Mouse (Mus musculus) embryonic fibroblast, embryonic 13.5 days (primary cell): Measurements from ENCODE around the gene Pctp. TPM values are rescaled to one million over a fixed set of nuclear protein-coding genes. Genes with fewer than 3 reads are reported as not detected.

Source experiments
- H3K27ac ChIP-seq: 2 replicates; pipeline ENCODE4 v1.5.1; 2012; ENCODE audit warnings: low read length, control low read depth, inconsistent platforms; ENCODE audit not compliant: insufficient read depth
- H3K4me1 ChIP-seq: 2 replicates; pipeline ENCODE4 v1.6.1; 2011; ENCODE audit warnings: low read length; ENCODE audit not compliant: control insufficient read depth, insufficient read depth
- H3K4me3 ChIP-seq: 2 replicates; pipeline ENCODE4 v1.5.1; 2011; ENCODE audit warnings: mild to moderate bottlenecking, control low read depth, low read length; ENCODE audit not compliant: insufficient read depth
- CTCF ChIP-seq: IDR thresholded peaks from 2 replicates; pipeline ENCODE4 v1.5.1; 2011; ENCODE audit warnings: mild to moderate bottlenecking, control low read depth, low read length, moderate library complexity, borderline replicate concordance; ENCODE audit not compliant: insufficient read depth
- POLR2A ChIP-seq: IDR thresholded peaks from 2 replicates; pipeline ENCODE4 v1.6.1; 2011; ENCODE audit warnings: low read depth, mild to moderate bottlenecking, control low read depth, low read length, moderate library complexity
- polyA plus RNA-seq: library from polyadenylated mRNA; stranded (reverse); fragments of >200 nt; gene quantifications from 2 replicates; pipeline ENCODE4 v1.2.4, GENCODE M21; 2011; ENCODE audit warnings: low read depth; ENCODE audit not compliant: missing spikeins, insufficient read length

Pctp gene
- polyA plus RNA-seq, 1 experiment: 3.8 TPM

DNA sequence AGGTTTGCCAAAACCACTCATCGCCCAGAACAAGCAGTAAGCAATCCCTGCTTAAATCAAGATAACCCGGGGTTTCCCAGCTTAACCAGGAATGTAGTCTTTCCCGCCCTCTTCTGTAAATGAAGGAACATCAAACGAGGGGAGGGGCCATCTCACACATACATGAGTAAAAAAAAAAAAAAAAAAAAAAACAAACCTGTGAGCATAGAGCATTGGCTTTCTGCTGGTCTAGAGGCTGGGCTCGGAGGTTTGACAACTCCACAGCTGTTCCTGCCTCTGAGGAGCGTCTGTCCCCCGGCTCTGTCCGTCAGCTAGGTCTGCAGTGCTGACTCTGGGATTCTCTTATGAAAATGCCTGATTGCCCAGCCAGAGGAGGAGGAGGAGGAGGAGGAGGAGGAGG, 30.1 kb upstream of the Pctp start:
- peaks cover 11% of the 10 kb centered on the region for H3K4me1 ChIP-seq
- H3K4me3 ChIP-seq: no peak overlapping the region
- TF ChIP-seq CTCF: no peak
- no peak for TF ChIP-seq POLR2A
- H3K27ac ChIP-seq: no peak overlapping the region

- Histone ChIP-seq H3K4me1 (peaks cover 23% of the 10 kb centered on the region), H3K4me3 (no peak overlapping the region), H3K27ac (no peak overlapping the region)
- TF ChIP-seq CTCF (no peak), POLR2A (no peak)
Measured at GRCm38 (mm10) chr11:90031076-90031475, 28.4 kb upstream of the Pctp start.

DNA sequence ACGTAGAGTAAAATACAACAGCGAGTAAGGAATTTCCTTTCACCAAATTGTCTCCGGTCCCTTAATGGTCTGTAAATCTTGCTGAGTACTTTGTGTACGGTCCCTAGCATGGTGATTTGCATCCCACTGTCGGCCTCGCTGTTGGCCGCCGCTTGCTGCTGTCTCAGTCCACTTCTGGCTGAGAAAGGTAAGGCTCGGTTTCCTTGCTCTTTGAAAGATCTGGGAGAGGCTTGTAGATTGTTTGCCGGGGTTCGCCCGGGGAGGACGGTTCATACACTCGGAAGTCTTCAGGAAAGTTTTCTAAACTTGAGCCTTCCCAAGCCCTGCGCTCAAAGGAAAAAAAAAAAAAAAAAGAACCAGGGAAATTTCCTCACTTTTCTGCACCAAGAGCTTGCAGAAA, 27.9 kb upstream of the Pctp start:
- Histone ChIP-seq H3K27ac (no peak overlapping the region), H3K4me3 (0 out of 2 replicates have a peak overlapping the region, but pooled peaks have one; percentile 24), H3K4me1 (peaks cover 28% of the 10 kb centered on the region)
- TF ChIP-seq POLR2A (peak; percentile 57), CTCF (no peak)

DNA sequence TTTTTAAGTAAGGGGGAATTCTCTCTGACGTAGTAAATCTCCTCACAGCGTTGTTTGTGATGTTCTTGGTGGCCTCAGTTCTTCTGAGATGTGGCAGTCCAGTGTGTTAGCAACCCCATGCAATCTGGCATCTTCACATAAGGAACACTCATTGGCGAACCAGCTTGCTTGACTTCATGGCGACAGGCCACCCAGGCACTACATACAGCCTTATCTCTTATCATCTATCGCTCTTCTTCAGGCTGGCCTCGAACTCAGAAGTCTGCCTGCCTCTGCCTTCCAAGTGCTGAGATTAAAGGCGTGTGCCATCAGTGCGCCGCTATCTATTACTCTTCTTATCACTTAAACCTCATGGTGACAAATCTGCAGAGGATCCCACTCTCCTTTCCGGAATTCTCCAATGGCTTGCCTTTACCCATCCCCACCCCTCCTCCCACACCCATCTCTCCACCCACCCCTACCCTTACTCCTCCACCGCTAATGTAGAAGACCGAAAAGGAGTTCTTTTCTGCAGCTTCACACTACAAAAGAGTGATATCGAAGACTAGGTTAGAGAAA, 27.2 kb upstream of the Pctp start, which contains the start of gene Tmem100:
Gene Tmem100, plus strand, starts transcription at position 508 of the 558 bp plus-strand sequence.
- Histone ChIP-seq H3K4me3 (peak within 1 kb of the TSS; percentile 32), H3K4me1 (peaks cover 29% of the 10 kb centered on the region), H3K27ac (peak within 1 kb of the TSS; percentile 44)
- TF ChIP-seq CTCF: no peak
- TF ChIP-seq POLR2A: no peak

- TF ChIP-seq CTCF (no peak), POLR2A (no peak)
- H3K27ac ChIP-seq: peak overlapping the region; percentile 44
- H3K4me3 ChIP-seq: peak overlapping the region; percentile 32
- peaks cover 29% of the 10 kb centered on the region for H3K4me1 ChIP-seq
Measured at GRCm38 (mm10) chr11:90029354-90029753, 26.7 kb upstream of the Pctp start.

DNA sequence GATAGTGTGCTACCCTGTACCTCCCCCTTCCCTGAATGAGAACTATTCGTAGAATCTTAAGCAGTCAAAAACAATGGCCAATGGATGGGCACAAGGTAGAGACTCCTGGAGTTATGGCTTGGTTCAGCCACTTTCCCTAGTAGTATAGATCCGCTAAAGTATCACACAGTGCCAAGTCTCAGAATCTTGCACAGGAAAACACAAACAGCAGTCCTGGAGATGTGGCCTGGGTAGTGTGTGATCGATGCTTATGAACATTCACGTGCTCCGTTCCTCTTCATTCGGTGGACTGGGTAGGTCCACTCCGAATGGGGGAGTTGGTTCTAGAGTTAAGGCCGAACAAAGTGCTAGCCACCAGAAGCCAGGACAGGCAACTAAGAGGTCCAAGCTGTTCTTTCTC, 26.1 kb upstream of the Pctp start:
- H3K4me1 ChIP-seq: peaks cover 29% of the 10 kb centered on the region
- no peak overlapping the region for H3K27ac ChIP-seq
- TF ChIP-seq POLR2A: no peak
- TF ChIP-seq CTCF: no peak
- no peak overlapping the region for H3K4me3 ChIP-seq

DNA sequence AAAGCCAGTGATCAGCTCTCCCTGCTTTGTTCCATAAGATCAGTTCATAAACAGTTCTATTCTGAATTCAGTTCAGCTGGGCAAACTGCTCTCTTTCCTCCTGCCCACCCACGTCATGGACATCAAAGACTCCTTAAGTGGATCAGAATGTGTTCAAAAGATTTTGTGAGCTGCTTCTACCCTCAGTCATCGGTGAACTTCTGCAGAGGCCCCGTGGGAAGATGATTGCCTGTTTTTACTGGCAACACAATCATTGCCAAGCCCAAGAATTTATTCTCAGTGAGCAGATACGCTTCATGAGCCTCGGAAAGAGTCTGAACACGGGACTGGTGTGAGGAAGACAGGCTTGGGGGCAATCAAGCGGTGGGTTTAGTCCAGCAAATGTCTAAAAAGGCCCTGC, 24.5 kb upstream of the Pctp start:
- peak overlapping the region; percentile 60 for H3K27ac ChIP-seq
- peaks cover 29% of the 10 kb centered on the region for H3K4me1 ChIP-seq
- TF ChIP-seq POLR2A: no peak
- TF ChIP-seq CTCF: no peak
- H3K4me3 ChIP-seq: no peak overlapping the region

DNA sequence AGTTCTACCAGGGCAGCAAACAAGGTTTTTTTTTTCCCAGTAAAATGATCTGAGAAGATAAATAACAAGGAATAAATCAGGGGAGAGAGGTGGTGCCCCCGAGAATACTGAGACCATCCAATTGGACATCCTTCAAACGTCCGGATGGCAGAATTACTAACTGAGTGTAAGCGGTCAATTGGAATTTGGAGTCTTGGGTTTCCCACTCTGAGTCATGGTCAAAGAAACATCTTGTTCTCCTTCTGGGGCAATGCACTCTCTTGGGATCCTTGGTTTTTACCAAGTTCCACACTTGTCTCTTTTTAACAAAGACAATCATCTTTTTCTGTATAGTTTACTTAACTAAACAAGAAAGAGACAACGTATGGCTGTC, 24.1 kb upstream of the Pctp start:
- no peak for TF ChIP-seq CTCF
- TF ChIP-seq POLR2A: no peak
- H3K4me1 ChIP-seq: peaks cover 29% of the 10 kb centered on the region
- no peak overlapping the region for H3K4me3 ChIP-seq
- H3K27ac ChIP-seq: peak overlapping the region; percentile 60

- Histone ChIP-seq H3K4me1 (peaks cover 29% of the 10 kb centered on the region), H3K27ac (peak overlapping the region; percentile 60), H3K4me3 (no peak overlapping the region)
- TF ChIP-seq CTCF (no peak), POLR2A (no peak)
Measured at GRCm38 (mm10) chr11:90025891-90026801, 23.5 kb upstream of the Pctp start.

DNA sequence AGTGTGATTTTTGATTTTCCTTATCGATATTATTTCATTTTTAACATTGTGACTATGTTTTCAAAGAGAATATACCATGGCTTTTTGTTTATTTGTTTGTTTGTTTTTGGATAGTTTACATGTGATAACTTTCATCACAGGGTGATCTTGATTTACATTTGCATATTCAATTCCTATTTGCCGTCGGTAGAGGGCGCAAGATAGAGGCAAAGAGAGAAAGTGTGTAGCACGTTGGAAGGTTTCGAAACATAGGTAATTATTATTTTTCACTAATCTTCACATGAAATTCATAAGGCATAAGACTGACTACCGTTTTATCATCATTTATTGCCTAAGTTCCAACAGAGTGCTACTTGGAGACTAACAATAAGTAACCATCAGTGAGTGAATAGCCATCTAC, 16.5 kb upstream of the Pctp start:
- no peak for TF ChIP-seq POLR2A
- no peaks in the 10 kb centered on the region for H3K4me1 ChIP-seq
- no peak overlapping the region for H3K4me3 ChIP-seq
- no peak overlapping the region for H3K27ac ChIP-seq
